Mouse (Mus musculus): Measurements from ENCODE around the gene Gm3127. TPM values are rescaled to one million over a fixed set of nuclear protein-coding genes. Genes with fewer than 3 reads are reported as not detected.
"Not testable (repeated sequence)": the region's sequence is repeated elsewhere in the genome, so short reads cannot be mapped to it uniquely, and the experiment has no call there.

The Gm3127 gene
- not detected for total RNA-seq (2021)
- long read RNA-seq = 0 reads

DNA sequence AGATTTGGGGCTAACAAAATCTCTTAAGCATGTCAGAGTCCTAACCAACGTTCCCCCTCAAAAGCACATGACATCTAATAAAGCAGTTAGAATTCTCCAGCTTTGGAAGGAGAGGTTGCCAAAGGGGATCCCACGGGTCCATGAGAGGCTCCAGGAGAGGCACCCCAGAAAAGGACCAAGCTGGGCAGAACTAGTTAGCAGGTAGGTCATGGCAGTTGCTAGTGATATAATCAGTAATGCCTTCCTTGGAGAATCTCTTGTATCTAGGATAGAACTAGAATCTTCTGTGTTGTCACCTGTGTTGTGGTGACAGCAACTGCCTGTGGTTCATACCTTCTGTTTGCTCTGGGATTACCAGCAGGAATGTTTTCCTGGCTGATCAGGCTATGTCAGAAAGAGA, at the start of gene Gm3127:
Gene Gm3127, plus strand, starts transcription at position 301 of the 400 bp plus-strand sequence.
- DNase-seq (ENCODE audit: low spot score in 2 of 2) = not testable (repeated sequence)

DNA sequence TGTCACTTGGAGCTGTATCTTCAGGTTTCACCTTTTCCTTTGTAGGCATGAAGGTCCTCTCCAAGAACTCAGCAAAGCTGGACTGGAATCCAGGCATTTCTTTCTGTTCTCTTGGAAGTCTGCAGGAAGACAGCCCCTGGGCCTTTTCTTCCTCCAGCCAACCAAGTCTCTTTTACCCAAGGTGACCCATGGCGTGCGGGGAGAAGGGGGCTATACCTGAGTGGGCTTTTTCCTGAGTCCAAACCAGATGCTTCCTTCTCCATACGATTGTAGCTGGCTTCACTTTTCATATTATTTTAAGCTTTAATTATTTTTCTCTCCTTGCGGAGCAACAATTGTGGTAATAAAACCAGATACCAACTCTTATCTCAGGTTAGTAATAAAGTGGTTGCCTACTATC, 23.2 kb upstream of the Gm3127 start:
- not testable (repeated sequence) for DNase-seq (ENCODE audit: low spot score in 2 of 2)

DNA sequence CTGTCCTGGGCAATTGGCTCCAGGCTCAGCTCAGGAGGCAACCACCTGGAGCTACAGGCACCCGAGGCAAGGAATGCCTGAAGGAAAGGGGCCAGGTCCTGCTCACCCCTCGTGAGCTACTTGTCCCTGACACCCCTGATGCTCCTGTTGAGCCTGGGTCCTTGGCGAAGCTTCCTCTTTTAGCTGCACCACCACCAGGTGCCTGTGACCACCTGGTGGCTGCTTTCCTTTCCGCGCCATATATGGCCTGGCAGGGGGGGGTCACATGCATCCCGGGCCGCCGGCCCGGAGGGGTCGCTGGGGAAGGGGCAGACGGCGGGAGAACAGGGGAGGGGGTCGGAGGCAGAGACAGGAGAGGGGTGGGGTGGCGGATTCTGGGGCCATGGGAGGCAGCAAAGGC, 17.2 kb downstream of the Gm3127 start:
- not testable (repeated sequence) for DNase-seq (ENCODE audit: low spot score in 2 of 2)

DNA sequence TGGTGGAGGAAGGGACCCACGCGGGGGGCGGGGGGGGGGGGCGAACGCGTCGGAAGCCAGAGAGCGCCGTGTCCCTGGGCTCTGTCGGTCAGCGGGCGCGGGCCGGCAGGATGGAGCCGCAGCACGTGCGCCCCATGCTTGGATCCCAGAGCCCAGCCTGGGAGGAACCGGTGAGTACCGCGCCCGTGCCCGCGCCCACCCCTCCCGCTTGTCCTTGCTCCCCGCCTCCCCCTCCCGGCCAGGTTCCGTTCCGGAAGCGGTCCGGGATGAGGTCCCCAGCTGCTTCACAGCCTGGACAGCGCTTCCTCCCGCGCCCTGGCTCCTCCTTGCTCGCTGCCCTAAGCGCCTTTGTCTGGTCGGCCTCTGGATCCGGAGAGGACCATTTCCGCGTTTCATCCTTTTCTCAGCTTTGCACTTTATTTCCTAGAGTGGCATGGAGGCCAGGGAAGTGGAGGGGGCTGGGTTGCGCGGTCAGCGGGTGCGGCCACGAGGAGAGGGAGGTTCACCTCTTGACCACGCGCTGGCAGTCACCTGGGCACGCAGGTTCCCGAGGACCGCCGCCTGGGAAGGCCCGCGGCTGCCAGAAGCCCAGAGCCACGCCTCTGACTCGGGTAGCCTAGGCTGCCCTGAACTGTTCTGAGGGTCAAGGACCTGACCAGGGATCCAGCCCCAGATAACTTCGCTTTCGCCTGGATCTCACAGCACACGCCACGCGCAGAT, 17.8 kb downstream of the Gm3127 start, which contains the start of gene Gm2974:
Gene Gm2974, plus strand, starts transcription at position 86 of the 720 bp plus-strand sequence.
- DNase-seq (ENCODE audit: low spot score in 2 of 2) = not testable (repeated sequence)

DNA sequence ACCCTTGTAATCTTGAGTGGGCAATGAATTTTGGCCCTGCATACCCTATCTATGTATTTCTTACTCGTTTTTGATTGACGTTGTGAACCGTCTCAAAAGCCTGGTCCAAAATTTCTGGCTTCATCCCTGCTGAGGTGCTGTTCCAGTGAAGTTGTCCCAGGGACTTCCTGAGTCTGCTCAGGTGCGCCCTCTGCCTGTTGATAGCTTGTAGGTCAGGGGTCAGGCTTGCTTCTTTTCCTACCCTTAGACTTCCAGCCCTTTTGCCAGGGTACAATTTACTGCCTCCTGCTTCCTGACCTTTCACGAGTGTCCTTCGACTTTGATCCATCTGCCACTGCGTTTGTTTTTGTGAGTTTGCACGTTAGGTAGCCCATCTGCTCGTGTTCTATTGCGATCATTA, 18.5 kb downstream of the Gm3127 start:
- peak in 1 of 2 experiments; percentile 1 for DNase-seq (ENCODE audit: low spot score in 2 of 2)

Other genes starting within 250 kb of the Gm3127 start
- not detected for gene Gm3029, start 233.3 kb upstream of the Gm3127 start, total RNA-seq (2021)
- gene Gm3095, start 201.5 kb upstream of the Gm3127 start, total RNA-seq (2021) = under 1 TPM in 1 of 2 experiments, not detected in 1; 0.36 TPM
- gene Gm3099, start 166.6 kb upstream of the Gm3127 start, total RNA-seq (2021) = not detected
- 1 to 10 TPM; 4.7 to 5.5 TPM for gene Gm5796, start 141.1 kb upstream of the Gm3127 start, total RNA-seq (2021)
- gene Gm3115, start 80.9 kb upstream of the Gm3127 start, total RNA-seq (2021) = under 1 TPM; 0.18 to 0.22 TPM
- 1 to 10 TPM; 6.6 to 8.6 TPM for gene Gm8108, start 54.5 kb upstream of the Gm3127 start, total RNA-seq (2021)
- 1 to 10 TPM in 1 of 2 experiments, under 1 TPM in 1; 0.25 to 1.8 TPM for gene Gm2974, start 17.5 kb downstream of the Gm3127 start, total RNA-seq (2021)
- not detected for gene Gm3138, start 84.6 kb downstream of the Gm3127 start, total RNA-seq (2021)
- gene Gm3149, start 152.3 kb downstream of the Gm3127 start, total RNA-seq (2021) = not detected
- gene 2610042L04Rik, start 169.7 kb downstream of the Gm3127 start, total RNA-seq (2021) = 1 to 10 TPM in 1 of 2 experiments, under 1 TPM in 1; 0.76 to 1.3 TPM
- not detected for gene Gm3159, start 232.5 kb downstream of the Gm3127 start, total RNA-seq (2021)